In genomic region chr1:55212771-55213170, GRCm38 (mm10) we compare ENCODE assay signal across 21 mouse cellular contexts. TPM values are rescaled to one million over a fixed set of nuclear protein-coding genes. Genes with fewer than 3 reads are reported as not detected.
A peak's percentile ranks its signal among the peaks of the same experiment; 100 is the strongest.
DNase-seq lines count a peak whose midpoint lies in the region; ATAC-seq and TF ChIP-seq lines count a peak whose summit lies in the region.
"Had no signal": no experiment of that assay in that cellular context is flagged by ENCODE, and none has a peak within 500 bp of the region (broad histone marks: within the 10 kb centered on the region; RNA-seq: fewer than 3 reads in every experiment).

No protein-coding gene starts in this region.

- TF ChIP-seq CTCF in intestine, postnatal 0 days (IDR thresholded peaks at IDR 0.05; ENCODE audit: low read depth), result 0 out of 2 replicates have a peak, but pooled peaks have one; percentile 29
- TF ChIP-seq CTCF in MEL (IDR thresholded peaks at IDR 0.05 in 2 of 3, conservative IDR thresholded peaks at IDR 0.05 in 1 of 3; ENCODE audit: control insufficient read depth in 1 of 3, insufficient read depth in 1 of 3, low read depth in 2 of 3, low read length in 3 of 3, poor library complexity in 1 of 3, severe bottlenecking in 1 of 3), result no peak
- TF ChIP-seq CTCF in cerebellum, adult 2 months (IDR thresholded peaks at IDR 0.05; ENCODE audit: borderline replicate concordance, insufficient read depth, low read depth, low read length), result no peak
- TF ChIP-seq CTCF in kidney, adult 2 months (conservative IDR thresholded peaks at IDR 0.05; ENCODE audit: insufficient read depth, insufficient read length, low read depth, low read length), result no peak

- peak; percentile 36 to 37 for DNase-seq in B cell, adult 2 months
- no peak for DNase-seq in MEL (ENCODE audit: low read depth, low spot score)
- DNase-seq in splenic B cell, adult 2 months (ENCODE audit: low read depth, low spot score), result peak; percentile 69
- no peak for DNase-seq in cerebellum, adult 2 months
- no peak for DNase-seq in kidney, adult 2 months
- DNase-seq: adrenal gland, postnatal 14 days; cerebellum, adult 11-12 months; cerebellum, adult 9-11 months; embryo, embryonic 11 days; heart, adult 2 months had no signal

- 77% methylated on average over 4 of the region's 4 CpGs for WGBS in intestine, postnatal 0 days
- 77% methylated on average over 4 of the region's 4 CpGs for WGBS in intestine, embryonic 15.5 days
- 89% methylated on average over 4 of the region's 4 CpGs for WGBS in cerebellum, adult 2 months
- 90% methylated on average over 4 of the region's 4 CpGs for WGBS in kidney, adult 2 months

- no peaks in the 10 kb centered on the region for H3K79me2 ChIP-seq in MEL (ENCODE audit: control insufficient read depth, insufficient read depth, low read length, poor library complexity)

- H3K4me2 ChIP-seq in intestine, postnatal 0 days (replicated peaks; ENCODE audit: low read depth), result no peak overlapping the region
- H3K4me2 ChIP-seq in intestine, embryonic 15.5 days (replicated peaks), result no peak overlapping the region
- H3K4me2 ChIP-seq: embryonic facial prominence, embryonic 15.5 days; heart, embryonic 12.5 days; hindbrain, embryonic 14.5 days had no signal

- H3K9me3 ChIP-seq in intestine, postnatal 0 days (ENCODE audit: control insufficient read depth), result no peaks in the 10 kb centered on the region
- H3K9me3 ChIP-seq in intestine, embryonic 15.5 days, result no peaks in the 10 kb centered on the region
- H3K9me3 ChIP-seq in MEL (replicated peaks; ENCODE audit: insufficient read depth, low read length), result no peaks in the 10 kb centered on the region
- H3K9me3 ChIP-seq: embryonic facial prominence, embryonic 15.5 days; forebrain, embryonic 10.5 days; G1E; heart, embryonic 12.5 days; hindbrain, embryonic 10.5 days had no signal

- no peak for ATAC-seq in intestine, postnatal 0 days
- no peak for ATAC-seq in intestine, embryonic 15.5 days
- ATAC-seq: activated CD4-positive, CD25-positive, alpha-beta regulatory T cell, adult 4 months; forebrain, embryonic 14.5 days had no signal

- no peak overlapping the region for H3K27ac ChIP-seq in intestine, postnatal 0 days (ENCODE audit: low read depth, low read length)
- H3K27ac ChIP-seq in intestine, embryonic 15.5 days, result no peak overlapping the region
- no peak overlapping the region for H3K27ac ChIP-seq in MEL (ENCODE audit: control insufficient read depth, low read depth, low read length)
- no peak overlapping the region for H3K27ac ChIP-seq in cerebellum, adult 2 months (ENCODE audit: insufficient read depth, low read length)
- no peak overlapping the region for H3K27ac ChIP-seq in kidney, adult 2 months (ENCODE audit: insufficient read depth, low read depth, low read length)
- H3K27ac ChIP-seq: embryonic facial prominence, embryonic 15.5 days; forebrain, embryonic 10.5 days; heart, adult 2 months; hindbrain, embryonic 10.5 days; hindbrain, embryonic 14.5 days had no signal

- H3K9ac ChIP-seq in intestine, postnatal 0 days (ENCODE audit: low read depth, low read length), result no peak overlapping the region
- H3K9ac ChIP-seq in intestine, embryonic 15.5 days, result no peak overlapping the region
- no peak overlapping the region for H3K9ac ChIP-seq in MEL (ENCODE audit: control insufficient read depth, low read depth, low read length, poor library complexity, severe bottlenecking)
- H3K9ac ChIP-seq: embryonic facial prominence, embryonic 15.5 days; heart, embryonic 12.5 days; hindbrain, embryonic 14.5 days had no signal

- TF ChIP-seq POLR2A in MEL (IDR thresholded peaks at IDR 0.05; ENCODE audit: control insufficient read depth in 1 of 2, insufficient read depth in 1 of 2, low read depth in 1 of 2, low read length in 2 of 2, poor library complexity in 1 of 2), result no peak
- no peak for TF ChIP-seq POLR2A in cerebellum, adult 2 months (IDR thresholded peaks at IDR 0.05; ENCODE audit: borderline replicate concordance, insufficient read depth, low read length)
- no peak for TF ChIP-seq POLR2A in kidney, adult 2 months (IDR thresholded peaks at IDR 0.05; ENCODE audit: low read depth, low read length)

- H3K36me3 ChIP-seq in intestine, postnatal 0 days (ENCODE audit: control insufficient read depth, insufficient read depth), result no peaks in the 10 kb centered on the region
- no peaks in the 10 kb centered on the region for H3K36me3 ChIP-seq in intestine, embryonic 15.5 days
- 0 out of 4 replicates have a peak, but pooled peaks cover 0 to 2% of the 10 kb centered on the region in 2 experiments for H3K36me3 ChIP-seq in MEL (ENCODE audit: control insufficient read depth in 1 of 2, insufficient read depth in 2 of 2, low read length in 2 of 2)
- H3K36me3 ChIP-seq in splenic B cell, adult 2 months (ENCODE audit: control insufficient read depth, insufficient read depth, low read length, poor library complexity, severe bottlenecking), result no peaks in the 10 kb centered on the region; the same call in 1 of the 2 replicates
- H3K36me3 ChIP-seq in kidney, adult 2 months (ENCODE audit: control insufficient read depth, insufficient read depth, low read length), result no peaks in the 10 kb centered on the region
- H3K36me3 ChIP-seq: forebrain, embryonic 10.5 days; G1E; heart, embryonic 12.5 days; hindbrain, embryonic 10.5 days had no signal

- no peak for TF ChIP-seq EP300 in MEL (IDR thresholded peaks at IDR 0.05; ENCODE audit: low read depth in 1 of 2, low read length in 2 of 2)

- no peak overlapping the region for H3K4me3 ChIP-seq in intestine, postnatal 0 days (ENCODE audit: low read depth, low read length)
- H3K4me3 ChIP-seq in intestine, embryonic 15.5 days (replicated peaks), result no peak overlapping the region
- H3K4me3 ChIP-seq in MEL (ENCODE audit: control insufficient read depth in 1 of 2, insufficient read depth in 1 of 2, low read depth in 2 of 2, low read length in 2 of 2), result no peak overlapping the region
- H3K4me3 ChIP-seq in cerebellum, adult 2 months (replicated peaks; ENCODE audit: insufficient read depth, low read depth, low read length), result no peak overlapping the region
- no peak overlapping the region for H3K4me3 ChIP-seq in kidney, adult 2 months (ENCODE audit: insufficient read depth, low read depth, low read length)
- H3K4me3 ChIP-seq: embryonic facial prominence, embryonic 15.5 days; erythroblast, embryonic 14.5 days; forebrain, embryonic 10.5 days; heart, adult 2 months; heart, embryonic 12.5 days; hindbrain, embryonic 10.5 days had no signal

- peaks cover 2% of the 10 kb centered on the region; the same call in 1 of the 2 replicates for H3K4me1 ChIP-seq in intestine, postnatal 0 days (replicated peaks; ENCODE audit: control insufficient read depth, insufficient read depth, low read length)
- peaks cover 9% of the 10 kb centered on the region; the same call in 1 of the 2 replicates for H3K4me1 ChIP-seq in intestine, embryonic 15.5 days (replicated peaks)
- H3K4me1 ChIP-seq in MEL (ENCODE audit: control insufficient read depth in 1 of 2, insufficient read depth in 2 of 2, low read length in 2 of 2), result peaks cover 0 to 4% of the 10 kb centered on the region in 2 experiments; a peak in 1 of 4 replicates
- H3K4me1 ChIP-seq in cerebellum, adult 2 months (ENCODE audit: control insufficient read depth, insufficient read depth, low read length), result no peaks in the 10 kb centered on the region
- H3K4me1 ChIP-seq in kidney, adult 2 months (ENCODE audit: control insufficient read depth, insufficient read depth, low read length), result no peaks in the 10 kb centered on the region; the same call in 1 of the 2 replicates

- TF ChIP-seq RAD21 in MEL (IDR thresholded peaks at IDR 0.05; ENCODE audit: low read depth, low read length), result no peak

- no peaks in the 10 kb centered on the region for H3K27me3 ChIP-seq in intestine, postnatal 0 days (replicated peaks; ENCODE audit: control insufficient read depth, insufficient read depth, low read length)
- no peaks in the 10 kb centered on the region for H3K27me3 ChIP-seq in intestine, embryonic 15.5 days (replicated peaks)
- peaks cover 0 to 2% of the 10 kb centered on the region in 2 experiments; a peak in 3 of 4 replicates for H3K27me3 ChIP-seq in MEL (ENCODE audit: control insufficient read depth in 1 of 2, insufficient read depth in 2 of 2, low read length in 2 of 2)
- H3K27me3 ChIP-seq in splenic B cell, adult 2 months (ENCODE audit: control insufficient read depth, insufficient read depth, low read length, poor library complexity, severe bottlenecking), result no peaks in the 10 kb centered on the region
- H3K27me3 ChIP-seq in cerebellum, adult 2 months (ENCODE audit: control insufficient read depth, insufficient read depth, low read length), result no peaks in the 10 kb centered on the region
- no peaks in the 10 kb centered on the region for H3K27me3 ChIP-seq in kidney, adult 2 months (replicated peaks; ENCODE audit: control insufficient read depth, insufficient read depth, low read length)
- H3K27me3 ChIP-seq: embryonic facial prominence, embryonic 15.5 days; heart, embryonic 12.5 days had no signal

TF ChIP-seq in MEL, 35 proteins besides CTCF, POLR2A, EP300 and RAD21:
- TF ChIP-seq KAT2A (conservative IDR thresholded peaks at IDR 0.05; ENCODE audit: low read depth, low read length) (no peak), TBP (IDR thresholded peaks at IDR 0.05; ENCODE audit: low read depth, low read length) (no peak), ETS1 (IDR thresholded peaks at IDR 0.05; ENCODE audit: low read depth, low read length) (no peak), NRF1 (IDR thresholded peaks at IDR 0.05; ENCODE audit: insufficient read depth, low read depth, low read length, poor library complexity, severe bottlenecking) (no peak), POLR2AphosphoS5 (IDR thresholded peaks at IDR 0.05; ENCODE audit: borderline replicate concordance, low read depth, low read length) (no peak), USF1 (IDR thresholded peaks at IDR 0.05; ENCODE audit: low read depth, low read length) (peak; percentile 17; the same call in 1 of the 2 replicates)

RNA-seq across cellular contexts. Expression of gene Rftn2, which starts 13.8 kb away (rescaled TPM):
- 2.8 and 3.4 TPM in 2 replicates for polyA plus RNA-seq in intestine, postnatal 0 days (2015; fragmentation: Nextera tagmentation; extraction: Ambion mirVana)
- polyA plus RNA-seq in intestine, embryonic 15.5 days (2015; fragmentation: Nextera tagmentation; extraction: Ambion mirVana), result 8.5 and 9.8 TPM in 2 replicates
- total RNA-seq in MEL (2012; rRNA removed), result not detected in 2 replicates
- polyA plus RNA-seq in MEL (2012; ENCODE audit: insufficient read depth in 1 of 2, insufficient read length in 2 of 2, low read depth in 1 of 2, low replicate concordance in 2 of 2, missing spikeins in 1 of 2), result under 1 TPM in 1 of 2 experiments, not detected in 1; 0.01 TPM
- polyA plus RNA-seq in cerebellum, adult 2 months (2012; rRNA removed), result 16.9 and 17.1 TPM in 2 replicates
- polyA plus RNA-seq in kidney, adult 2 months (2012; rRNA removed), result 1.7 and 2.2 TPM in 2 replicates
- polyA plus RNA-seq: erythroblast, embryonic 14.5 days had no signal

RNA-seq across cellular contexts. Expression of gene Mars2, which starts 24.2 kb away (rescaled TPM):
- 1.7 and 1.9 TPM in 2 replicates for polyA plus RNA-seq in intestine, postnatal 0 days (2015; fragmentation: Nextera tagmentation; extraction: Ambion mirVana)
- 5.2 and 5.3 TPM in 2 replicates for polyA plus RNA-seq in intestine, embryonic 15.5 days (2015; fragmentation: Nextera tagmentation; extraction: Ambion mirVana)
- total RNA-seq in MEL (2012; rRNA removed), result 6.6 and 7.6 TPM in 2 replicates
- 10 to 100 TPM in 1 of 2 experiments, 1 to 10 TPM in 1; 6.0 to 12.8 TPM for polyA plus RNA-seq in MEL (2012; ENCODE audit: insufficient read depth in 1 of 2, insufficient read length in 2 of 2, low read depth in 1 of 2, low replicate concordance in 2 of 2, missing spikeins in 1 of 2)
- 3.8 and 4.2 TPM in 2 replicates for polyA plus RNA-seq in cerebellum, adult 2 months (2012; rRNA removed)
- polyA plus RNA-seq in kidney, adult 2 months (2012; rRNA removed), result 1.6 and 1.9 TPM in 2 replicates

Comparison
In these comparisons a context has a peak if more than half of its experiments do, and no peak if none do; other contexts are left out.
1. DNase-seq: peak in B cell, adult 2 months (2 of 2) and splenic B cell, adult 2 months (single experiment); none in MEL (single experiment), cerebellum, adult 2 months (0 of 2) and kidney, adult 2 months (single experiment).